Mouse (Mus musculus): ENCODE data around the gene Sucla2.

The Sucla2 gene

GRCm38 (mm10) chr14:73524766-73525448 is at the start of gene Sucla2:
Gene Sucla2 (plus strand): TSS chr14:73525319.
- peak; percentile 92 for DNase-seq (ENCODE audit: low read depth)

GRCm38 (mm10) chr14:73475506-73475905 is 49.6 kb upstream of the Sucla2 start:
- no peak for DNase-seq (ENCODE audit: low read depth)

DNA sequence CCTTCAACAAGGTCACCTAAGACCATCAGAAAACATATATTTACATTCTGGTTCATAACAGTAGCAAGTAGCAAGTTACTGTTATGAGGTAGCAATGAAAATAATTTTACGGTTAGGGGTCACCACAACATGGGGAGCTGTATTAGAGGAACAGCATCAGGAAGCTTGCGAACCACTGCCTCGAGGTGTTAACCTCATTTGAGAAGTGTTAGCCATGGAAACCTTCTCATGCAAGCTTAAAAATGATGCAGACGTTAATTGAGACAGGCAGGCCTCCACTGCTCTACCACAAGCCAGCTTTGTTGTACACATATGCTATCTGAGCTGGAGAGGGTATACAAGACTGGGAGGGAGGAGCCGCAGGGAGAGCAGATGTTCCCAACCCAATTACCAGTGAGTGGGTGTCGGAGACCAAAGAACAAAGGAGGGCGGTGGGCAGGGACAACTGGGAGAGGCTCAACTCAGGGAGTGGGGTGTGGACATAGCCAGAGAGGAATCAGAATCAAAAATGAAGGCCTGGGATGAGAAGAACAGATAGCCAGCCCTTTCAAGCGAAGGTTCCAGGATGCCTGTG is 48.7 kb upstream of the Sucla2 start:
- no peak for DNase-seq (ENCODE audit: low read depth)

DNA sequence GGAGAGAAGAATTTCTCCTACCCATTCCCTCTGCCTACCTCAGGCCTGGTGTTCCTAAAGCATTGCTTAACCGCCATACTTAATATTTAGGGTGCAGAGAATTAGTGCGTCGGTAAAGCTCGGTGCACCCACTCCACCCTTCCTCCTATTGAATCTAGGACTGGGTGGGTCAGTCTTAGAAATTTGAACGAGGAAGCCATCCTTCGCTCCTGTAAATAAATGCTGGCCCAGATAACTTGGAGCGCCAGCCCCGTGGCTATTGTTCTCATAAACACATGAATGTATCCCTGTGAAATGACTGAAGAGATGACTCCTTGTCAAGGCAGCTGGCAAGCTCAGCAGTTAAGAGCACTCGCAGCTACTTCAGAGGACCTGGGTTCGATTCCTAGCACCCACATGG is 48.0 kb upstream of the Sucla2 start:
- DNase-seq (ENCODE audit: low read depth), result no peak

GRCm38 (mm10) chr14:73478321-73478720 is 46.8 kb upstream of the Sucla2 start:
- no peak for DNase-seq (ENCODE audit: low read depth)

DNA sequence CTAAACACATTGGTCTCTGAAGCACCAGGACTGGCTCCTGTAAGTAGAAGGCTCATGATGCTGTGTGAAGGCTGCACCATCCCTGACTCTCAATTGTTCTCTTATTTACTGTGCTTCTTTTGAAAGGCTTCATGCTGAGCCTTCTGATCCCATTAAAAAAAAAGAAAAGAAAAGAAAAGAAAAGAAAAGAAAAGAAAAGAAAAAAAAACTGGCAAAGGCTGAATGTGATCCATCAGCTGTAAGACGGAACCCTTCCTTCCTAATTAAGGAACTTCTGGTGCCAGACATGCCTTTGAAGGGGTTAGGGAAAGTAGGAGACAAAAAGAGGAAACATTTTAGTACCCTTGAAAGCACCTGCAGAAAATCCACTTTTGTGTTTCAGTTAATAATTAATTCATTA is 45.3 kb upstream of the Sucla2 start:
- no peak for DNase-seq (ENCODE audit: low read depth)

GRCm38 (mm10) chr14:73483516-73484229 is 41.4 kb upstream of the Sucla2 start:
- DNase-seq (ENCODE audit: low read depth), result no peak

DNA sequence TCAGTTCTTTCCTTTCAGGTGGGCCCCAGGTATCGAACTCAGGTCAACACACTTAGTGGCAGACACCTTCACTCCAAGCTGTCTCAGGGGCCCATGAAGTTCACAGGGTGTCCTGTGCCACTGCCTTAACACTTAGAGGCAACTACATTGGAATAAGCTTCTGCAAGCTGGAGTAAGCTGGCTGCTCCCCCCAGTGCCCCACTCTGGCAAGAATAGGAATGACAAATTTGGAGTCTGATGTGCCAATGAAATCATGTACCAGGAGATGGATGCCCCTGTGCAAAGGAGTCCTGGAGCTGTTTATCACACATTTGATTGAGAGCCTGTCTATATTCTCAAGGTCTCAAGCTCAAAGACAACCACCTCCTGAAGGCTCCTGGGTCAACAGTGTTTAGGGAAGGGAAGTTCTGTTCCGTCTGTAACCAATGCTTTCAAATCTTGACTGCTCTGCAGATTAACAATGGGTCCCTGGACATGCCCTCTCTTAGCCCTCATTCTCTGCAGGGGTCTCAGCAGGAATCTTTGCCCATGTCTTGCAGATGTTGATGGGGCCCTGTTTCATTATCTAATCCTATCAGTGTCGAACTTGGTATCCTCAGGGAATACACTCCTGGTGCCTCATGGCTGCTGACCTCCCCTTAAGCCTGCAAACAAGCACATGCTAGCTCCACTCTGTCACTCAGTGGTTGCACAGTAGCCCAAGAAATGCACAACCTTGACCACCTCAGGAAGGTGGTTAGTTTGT is 40.6 kb upstream of the Sucla2 start:
- DNase-seq (ENCODE audit: low read depth), result no peak

DNA sequence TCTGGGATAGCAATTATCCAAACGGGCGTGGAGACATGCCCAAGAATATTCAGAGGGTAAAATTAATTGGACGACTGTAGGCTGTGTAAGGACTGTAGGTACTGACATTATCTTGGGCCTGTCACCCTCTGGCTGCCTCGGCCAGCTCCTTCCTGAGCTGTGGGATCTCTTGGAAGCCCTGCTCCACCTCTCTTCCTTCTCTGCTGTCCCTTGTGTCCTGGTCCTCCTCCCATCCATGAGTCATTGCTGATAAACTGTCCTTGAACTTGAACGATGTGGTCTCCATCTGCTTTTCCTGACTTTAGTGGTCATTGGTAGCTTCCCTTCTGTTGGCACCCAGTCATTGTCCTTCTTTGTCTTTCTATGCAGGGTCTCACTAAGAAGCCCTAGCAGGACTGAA is 38.5 kb upstream of the Sucla2 start:
- DNase-seq (ENCODE audit: low read depth), result no peak

- DNase-seq (ENCODE audit: low read depth), result no peak
Measured at GRCm38 (mm10) chr14:73493356-73493755, 31.8 kb upstream of the Sucla2 start.

DNA sequence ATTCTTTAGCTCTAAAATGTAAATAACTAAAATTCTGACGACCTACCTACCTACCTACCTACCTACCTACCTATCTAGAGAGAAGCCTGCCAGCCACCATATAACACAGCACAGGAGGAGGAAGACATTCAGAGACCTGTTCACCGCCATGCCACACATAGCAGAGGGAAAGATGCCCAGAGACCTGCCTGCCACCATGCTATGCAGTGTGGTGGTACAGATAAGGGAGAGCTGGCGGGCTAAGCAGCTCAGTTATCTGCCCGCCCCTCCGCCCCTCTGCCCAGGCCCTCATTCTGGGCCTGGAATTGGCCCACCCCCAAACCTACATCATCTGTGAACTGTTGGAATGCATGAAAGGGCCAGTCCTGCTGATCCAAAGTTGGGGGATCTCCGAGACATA is 31.0 kb upstream of the Sucla2 start:
- DNase-seq (ENCODE audit: low read depth), result no peak

DNA sequence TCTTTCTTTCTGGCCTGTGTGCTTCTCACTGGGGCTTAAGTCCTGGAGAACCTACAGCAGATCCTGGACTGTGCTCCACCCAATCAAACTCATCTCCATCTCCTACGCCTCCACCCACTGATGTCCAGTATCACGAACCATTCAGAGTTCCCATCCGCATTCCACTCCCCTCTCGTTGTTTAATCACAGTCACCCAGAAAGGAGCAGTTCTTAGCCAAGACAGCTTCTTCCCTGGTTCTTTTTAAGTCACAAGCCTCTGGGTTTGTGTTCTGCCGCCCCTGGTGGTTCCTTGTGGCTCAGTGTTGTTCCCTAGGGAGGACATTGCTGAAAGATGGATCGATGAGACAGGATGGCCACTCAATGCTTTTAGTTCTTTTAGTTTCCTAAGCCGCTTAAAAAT is 29.4 kb upstream of the Sucla2 start:
- no peak for DNase-seq (ENCODE audit: low read depth)

- DNase-seq (ENCODE audit: low read depth), result no peak
Measured at GRCm38 (mm10) chr14:73501283-73501682, 23.8 kb upstream of the Sucla2 start.

GRCm38 (mm10) chr14:73501721-73502120 is 23.4 kb upstream of the Sucla2 start:
- DNase-seq (ENCODE audit: low read depth), result no peak

DNA sequence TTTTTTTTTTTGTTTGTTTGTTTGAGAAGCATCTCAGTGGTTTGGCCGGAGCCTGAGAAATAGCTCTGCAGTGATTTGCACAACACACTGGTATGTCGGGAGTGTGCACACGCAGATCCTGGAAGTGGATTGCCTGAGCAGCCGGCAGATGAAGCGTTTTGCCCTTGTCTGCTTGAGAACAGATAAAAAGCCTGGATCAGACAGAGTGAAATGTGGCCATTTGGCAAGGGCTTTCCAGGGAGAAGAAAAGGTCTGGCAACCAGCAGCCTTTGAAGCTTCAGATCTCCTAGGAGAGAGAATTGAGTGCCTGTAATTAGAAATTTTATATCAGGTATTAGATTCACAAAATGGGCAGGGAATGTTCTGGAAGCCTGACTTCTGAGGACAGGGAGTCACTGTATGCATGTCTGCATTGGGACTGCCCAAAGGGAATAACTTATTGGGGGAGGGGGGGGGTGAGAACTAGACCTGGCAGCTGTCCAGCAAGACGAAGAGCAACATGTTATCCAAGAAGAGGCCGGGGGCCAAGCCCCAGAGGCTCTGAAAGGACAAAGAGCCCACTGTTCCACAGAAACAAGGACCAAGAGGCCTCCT is 22.4 kb upstream of the Sucla2 start:
- no peak for DNase-seq (ENCODE audit: low read depth)

DNA sequence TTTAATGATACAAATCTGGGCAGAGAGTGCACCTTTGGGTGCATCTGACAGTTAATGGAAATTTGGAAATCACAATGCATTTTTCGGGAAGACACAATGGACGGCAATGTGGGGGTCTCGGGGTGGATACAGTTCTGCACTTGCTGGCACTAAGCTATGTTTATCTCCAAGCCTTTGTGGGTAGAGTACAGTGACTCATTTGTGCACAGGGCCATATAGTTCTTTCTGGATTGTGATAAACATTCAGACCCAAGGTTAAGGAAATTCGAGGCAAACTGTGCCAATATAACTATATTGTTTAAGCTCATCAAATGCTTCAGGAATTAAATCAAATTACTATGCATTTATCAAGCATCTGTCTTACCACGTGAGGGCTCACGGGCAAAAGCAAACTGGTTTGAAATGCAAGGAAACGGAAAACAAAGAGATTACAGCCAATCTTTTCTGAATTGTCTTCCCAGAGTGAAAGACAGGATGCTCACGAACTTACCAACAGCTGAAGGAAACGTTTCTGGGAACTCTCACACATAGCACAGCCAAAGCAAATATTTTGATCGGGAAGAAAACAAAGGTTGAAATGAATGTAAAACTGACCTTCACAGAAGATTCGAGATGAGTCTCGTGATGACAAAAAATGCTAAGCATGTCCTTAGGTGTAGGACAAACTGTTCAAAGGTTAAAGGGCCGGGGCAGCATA is 21.7 kb upstream of the Sucla2 start:
- DNase-seq (ENCODE audit: low read depth), result no peak

DNA sequence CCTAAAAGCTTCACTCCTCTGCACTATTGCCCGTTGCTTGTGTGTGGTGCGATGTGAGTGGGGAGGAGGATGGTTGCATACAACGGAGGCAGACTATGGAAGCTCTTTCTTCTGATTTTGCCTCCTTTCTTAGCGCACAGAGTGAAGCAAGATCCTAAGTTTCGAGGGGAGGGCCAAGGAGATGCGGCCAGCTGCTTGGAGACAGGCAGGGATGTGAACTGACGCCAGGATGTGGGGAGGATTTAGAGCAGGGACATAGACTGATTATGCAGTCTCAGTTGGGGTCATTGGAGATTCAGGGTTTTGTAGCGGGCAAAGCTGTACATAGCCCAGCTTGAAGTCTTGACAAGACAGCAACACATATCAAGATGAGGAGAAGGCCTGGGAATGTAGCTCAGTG is 18.8 kb upstream of the Sucla2 start:
- DNase-seq (ENCODE audit: low read depth), result no peak

DNA sequence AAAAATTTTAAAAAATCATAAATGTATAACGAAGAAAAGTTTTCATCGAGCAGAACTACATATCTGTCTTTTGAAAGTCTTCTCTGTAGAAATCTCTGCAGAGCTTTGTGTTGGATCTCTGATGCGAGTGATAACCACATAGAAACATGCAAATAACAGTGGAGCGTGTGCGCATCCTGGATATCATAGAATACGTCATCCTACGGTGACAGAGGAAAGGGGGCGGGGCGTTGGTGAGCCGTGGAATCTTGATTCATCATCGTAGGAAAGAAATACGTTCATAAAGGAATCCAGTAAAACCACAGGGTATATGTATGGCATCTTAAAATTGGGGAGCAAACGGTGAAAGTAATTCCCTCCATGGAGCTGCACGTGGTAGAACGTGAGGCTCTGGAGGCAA is 17.9 kb upstream of the Sucla2 start:
- no peak for DNase-seq (ENCODE audit: low read depth)

- no peak for DNase-seq (ENCODE audit: low read depth)
Measured at GRCm38 (mm10) chr14:73507702-73508376, 17.3 kb upstream of the Sucla2 start.

DNA sequence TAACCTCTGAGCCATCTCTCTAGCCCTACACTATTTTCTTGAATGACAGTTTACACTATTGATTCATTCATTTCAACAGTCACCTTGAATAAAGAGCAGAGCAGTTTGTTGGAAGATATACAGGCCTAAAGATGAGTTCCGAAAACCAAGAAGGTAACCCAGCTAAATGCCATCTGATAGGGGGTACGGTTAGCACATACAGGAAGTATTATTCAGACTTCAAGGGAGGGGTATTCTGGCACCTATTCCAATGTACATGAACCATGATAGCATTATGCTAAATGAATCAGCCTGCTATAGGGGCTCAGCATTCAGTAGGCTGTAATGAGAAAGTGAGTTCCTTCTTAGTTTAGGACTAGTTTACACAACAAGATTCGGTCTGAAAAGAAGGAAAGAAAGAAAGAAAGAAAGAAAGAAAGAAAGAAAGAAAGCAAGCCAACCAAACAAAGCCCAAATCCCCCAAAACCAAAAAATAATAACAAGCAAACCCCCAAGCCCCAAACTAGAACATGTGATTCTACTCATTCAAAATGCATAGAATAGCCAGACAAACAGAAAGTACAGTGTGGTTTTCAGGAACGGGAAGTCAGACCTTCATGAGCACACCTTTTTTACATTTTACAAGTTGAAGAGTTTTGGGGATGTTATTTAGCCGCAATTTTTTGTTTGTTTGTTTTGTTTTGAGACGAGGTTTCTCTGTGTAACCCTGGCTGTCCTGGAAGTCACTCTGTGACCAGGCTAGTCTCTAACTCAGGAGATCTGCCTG is 16.3 kb upstream of the Sucla2 start:
- no peak for DNase-seq (ENCODE audit: low read depth)
